Mouse (Mus musculus) gastrocnemius, adult 2 months (tissue): ENCODE data around the gene Aadacl4. TPM values are rescaled to one million over a fixed set of nuclear protein-coding genes. Genes with fewer than 3 reads are reported as not detected.
"Not testable (repeated sequence)": the region's sequence is repeated elsewhere in the genome, so short reads cannot be mapped to it uniquely, and the experiment has no call there.

Source experiments
- DNase-seq: peaks from one replicate; pipeline ENCODE4 v3.0.0; 2022
- H3K27ac ChIP-seq: fragments of 200-600 bp; 2 replicates; pipeline ENCODE4 v1.8.1; 2022; ENCODE audit warnings: mild to moderate bottlenecking
- H3K4me3 ChIP-seq: fragments of 200-600 bp; 2 replicates; pipeline ENCODE4 v1.8.1; 2022; ENCODE audit warnings: mild to moderate bottlenecking, moderate library complexity
- CTCF ChIP-seq: fragments of 200-600 bp; IDR thresholded peaks from 2 replicates; pipeline ENCODE4 v1.8.1; 2022; ENCODE audit warnings: antibody characterized with exemption, mild to moderate bottlenecking, moderate library complexity
- intact Hi-C: fragments of 180-260 bp; cut with DNase I; formaldehyde crosslinking; loops from one replicate; pipeline ENCODE4 v1.15.1; 2025
- long read RNA-seq, 2 experiments: library from polyadenylated mRNA; stranded (forward); transcript quantifications; one replicate each; pipeline ENCODE4 v2.0.0; 2021
- total RNA-seq, 2 experiments: library from RNA; stranded (reverse); gene quantifications; 2 replicates each; pipeline ENCODE4 v1.2.3; 2021

The Aadacl4 gene
- not detected for total RNA-seq
- long read RNA-seq, experiment 1: 0 reads
- long read RNA-seq, experiment 2: 0 reads

DNA sequence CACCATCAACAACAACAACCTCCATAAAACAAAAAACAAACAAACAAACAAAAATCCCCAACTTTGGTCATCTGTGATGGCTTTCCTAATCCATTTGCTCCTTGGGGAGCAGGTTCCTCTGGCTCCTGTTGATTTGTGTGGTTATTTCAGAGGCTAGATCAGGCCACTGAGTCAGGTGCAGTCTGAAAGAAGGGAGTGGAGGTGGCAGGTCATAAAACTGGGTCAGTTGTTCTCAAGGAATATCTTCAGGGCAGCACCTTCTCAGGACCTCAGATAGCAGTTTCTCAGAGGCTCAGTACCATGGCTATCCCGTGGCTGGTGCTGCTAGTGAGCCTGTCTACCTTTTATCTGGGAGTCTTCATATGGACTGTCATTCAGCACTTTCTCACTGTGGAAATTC is at the start of gene Aadacl4:
Gene Aadacl4 (plus strand): TSS at position 301 of the 400 bp plus-strand sequence.
- intact Hi-C loops: no loop called here
- Histone ChIP-seq H3K27ac (no peak within 1 kb of the TSS), H3K4me3 (no peak within 1 kb of the TSS)
- DNase-seq: no peak
- no peak for TF ChIP-seq CTCF

DNA sequence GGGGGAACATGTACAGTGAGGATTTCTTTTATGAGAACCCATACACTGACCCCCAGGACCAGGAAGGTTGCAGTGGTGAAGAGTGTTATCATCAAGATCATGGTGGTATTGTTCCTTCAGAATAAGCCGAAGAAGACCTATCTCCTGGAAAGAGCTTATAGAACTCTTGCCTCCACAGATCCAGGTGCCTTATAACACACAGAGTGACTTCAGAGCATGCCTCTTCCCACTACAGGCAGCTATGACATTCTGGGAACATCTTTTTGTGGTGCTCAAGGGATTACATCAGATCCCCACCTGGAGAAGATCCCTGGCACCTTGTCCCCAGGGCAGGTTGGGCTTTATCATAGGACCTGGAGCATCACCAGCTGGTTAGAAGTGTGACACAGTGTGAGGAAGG is 48.5 kb upstream of the Aadacl4 start, which contains the start of gene Gm13124:
Gene Gm13124 (minus strand): TSS at position 101 of the 400 bp plus-strand sequence.
- Histone ChIP-seq H3K27ac (no peak within 1 kb of the TSS), H3K4me3 (no peak within 1 kb of the TSS)
- DNase-seq: no peak
- TF ChIP-seq CTCF: no peak
- intact Hi-C loops: no loop called here

DNA sequence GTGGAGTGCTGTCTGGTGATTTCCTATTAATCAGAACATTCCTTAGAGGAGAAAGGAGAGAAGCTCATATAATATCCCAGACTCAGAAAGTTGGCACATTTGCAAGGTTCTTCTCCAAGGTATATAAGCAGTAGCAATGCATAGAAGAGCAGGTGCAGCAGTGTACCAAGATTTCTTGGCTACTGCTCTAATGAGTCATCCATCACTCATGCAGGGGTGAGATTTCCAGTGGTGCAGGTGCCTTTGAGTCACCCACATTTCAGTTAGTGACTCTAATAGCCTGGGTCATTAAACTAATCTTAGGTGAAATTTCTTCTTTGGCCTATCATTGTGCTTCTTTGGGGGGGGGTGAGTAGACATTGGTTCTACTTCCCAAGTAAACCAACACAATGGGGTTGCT is 45.8 kb upstream of the Aadacl4 start:
- no peak for DNase-seq
- TF ChIP-seq CTCF: no peak
- intact Hi-C loops: no loop called here
- no peak overlapping the region for H3K27ac ChIP-seq
- H3K4me3 ChIP-seq: no peak overlapping the region

DNA sequence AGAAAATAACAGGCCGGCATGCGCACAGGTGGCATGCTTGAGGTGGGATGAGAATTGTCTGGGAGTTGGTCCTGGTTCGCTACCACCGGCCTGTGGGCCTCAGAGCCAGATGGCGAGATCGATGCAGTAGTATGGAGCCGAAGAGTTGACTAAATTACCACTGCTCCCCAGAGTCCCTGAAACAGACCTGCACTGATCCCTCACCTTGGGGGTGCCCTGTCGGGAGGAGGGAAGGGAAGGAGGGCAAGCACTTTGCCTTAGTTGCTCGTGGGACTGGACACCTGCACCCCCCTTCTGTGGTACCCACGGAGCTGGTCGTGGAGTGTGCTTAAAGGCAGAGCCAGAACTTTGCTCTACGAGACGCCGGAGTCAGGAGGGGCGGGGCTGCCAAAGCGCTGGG is 27.3 kb upstream of the Aadacl4 start:
- DNase-seq, H3K4me3 ChIP-seq, intact Hi-C loops, H3K27ac ChIP-seq: not testable (repeated sequence)

DNA sequence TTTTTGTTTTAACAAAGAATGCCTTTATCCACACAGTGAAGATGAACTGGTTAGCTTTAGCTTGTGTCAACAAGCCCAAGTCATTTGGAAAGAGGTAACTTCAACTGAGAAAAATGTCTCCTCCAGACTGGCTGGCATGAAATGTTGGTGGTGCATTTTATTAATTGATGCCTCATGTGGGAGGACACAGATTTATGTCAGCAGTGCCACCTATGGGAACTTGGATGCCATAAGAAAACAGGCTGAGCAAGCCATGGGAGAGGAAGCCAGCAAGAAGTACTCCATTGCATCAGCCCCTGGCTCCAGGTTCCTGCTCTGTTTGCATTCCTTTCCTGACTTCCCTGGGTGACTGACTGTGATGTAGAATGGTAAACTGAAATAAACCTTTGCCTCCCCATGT is 20.7 kb upstream of the Aadacl4 start:
- intact Hi-C loops: no loop called here
- TF ChIP-seq CTCF: no peak
- Histone ChIP-seq H3K27ac (no peak overlapping the region), H3K4me3 (no peak overlapping the region)
- DNase-seq: no peak

DNA sequence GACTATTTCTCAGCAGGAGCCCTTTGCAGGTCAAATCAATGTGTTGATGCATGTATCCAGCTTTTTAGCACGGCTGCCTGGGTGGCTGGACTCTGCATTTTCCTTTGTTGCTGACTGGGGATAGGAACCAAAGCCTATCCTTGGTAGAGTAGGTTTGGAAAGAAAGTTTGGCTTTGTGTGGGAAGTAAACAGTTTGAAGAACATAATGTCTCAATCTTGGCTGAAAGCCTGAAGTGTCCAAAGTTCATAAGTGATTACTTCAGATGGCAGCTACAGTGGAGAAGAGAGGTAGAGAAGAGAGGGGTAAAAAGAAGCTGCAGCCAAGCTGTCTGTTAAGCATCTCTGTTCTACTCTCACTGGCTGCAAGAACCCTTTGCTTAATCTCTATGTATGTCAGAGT is 1.1 kb downstream of the Aadacl4 start:
- no peak for TF ChIP-seq CTCF
- Histone ChIP-seq H3K4me3 (no peak overlapping the region), H3K27ac (no peak overlapping the region)
- no peak for DNase-seq
- intact Hi-C loops: no loop called here

DNA sequence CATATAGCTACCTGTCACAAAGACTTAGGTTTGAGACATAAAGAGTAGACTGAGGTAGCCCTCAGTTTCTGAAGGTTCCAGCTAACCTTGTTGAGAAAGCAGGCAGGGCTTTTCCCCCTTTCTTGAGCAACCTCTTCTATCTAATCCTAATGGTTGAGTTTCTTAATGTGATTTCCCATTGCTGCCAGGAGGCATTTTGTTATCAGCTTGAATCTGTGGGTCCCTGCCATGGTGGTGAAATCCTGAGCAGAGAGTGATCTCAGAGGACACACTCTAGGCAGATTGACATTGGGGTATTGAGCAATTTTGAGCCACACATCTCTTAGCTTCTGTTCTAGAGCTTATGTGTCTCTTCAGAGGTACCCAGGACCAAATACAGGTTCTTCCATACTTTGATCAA is 24.8 kb downstream of the Aadacl4 start:
- no peak for TF ChIP-seq CTCF
- no peak for DNase-seq
- intact Hi-C loops: no loop called here
- H3K27ac ChIP-seq: no peak overlapping the region
- H3K4me3 ChIP-seq: no peak overlapping the region

Other genes starting within 250 kb of the Aadacl4 start
- not detected for gene Pramef20, start 235.8 kb upstream of the Aadacl4 start, total RNA-seq
- gene Pramef12, start 205.2 kb upstream of the Aadacl4 start, total RNA-seq: not detected
- not detected for gene 1700012P22Rik, start 174.9 kb upstream of the Aadacl4 start, total RNA-seq
- gene Gm9944, start 160.4 kb upstream of the Aadacl4 start, total RNA-seq: not detected
- not detected for gene Aadacl3, start 150.0 kb upstream of the Aadacl4 start, total RNA-seq
- not detected for gene 9430007A20Rik, start 93.9 kb upstream of the Aadacl4 start, total RNA-seq
- gene Gm13124, start 48.6 kb upstream of the Aadacl4 start, total RNA-seq: not detected
- gene Gm436, start 72.7 kb downstream of the Aadacl4 start, total RNA-seq: not detected
- not detected for gene Gm13178, start 107.7 kb downstream of the Aadacl4 start, total RNA-seq
- gene Gm438, start 172.9 kb downstream of the Aadacl4 start, total RNA-seq: not detected